Mouse (Mus musculus) retina, adult 2 months (tissue): ENCODE results near the gene 6030458C11Rik.

Source experiments
- DNase-seq: peaks from one replicate; pipeline ENCODE4 v3.0.0-alpha.2; 2012; ENCODE audit warnings: low read depth, low spot score

The 6030458C11Rik gene

GRCm38 (mm10) chr15:12824197-12824952 lies at the start of gene 6030458C11Rik, which contains the start of gene Drosha:
Gene 6030458C11Rik (minus strand): TSS chr15:12824649.
Gene Drosha (plus strand): TSS chr15:12824815.
- peak; percentile 99 for DNase-seq

GRCm38 (mm10) chr15:12867269-12867668 lies 42.8 kb upstream of the 6030458C11Rik start:
- DNase-seq = no peak

GRCm38 (mm10) chr15:12865595-12866314 lies 41.3 kb upstream of the 6030458C11Rik start:
- DNase-seq = no peak

- DNase-seq = no peak
Measured at GRCm38 (mm10) chr15:12863669-12864068, 39.2 kb upstream of the 6030458C11Rik start.

- DNase-seq = no peak
Measured at GRCm38 (mm10) chr15:12862061-12862460, 37.6 kb upstream of the 6030458C11Rik start.

- no peak for DNase-seq
Measured at GRCm38 (mm10) chr15:12858645-12859044, 34.2 kb upstream of the 6030458C11Rik start.

GRCm38 (mm10) chr15:12857840-12858516 lies 33.5 kb upstream of the 6030458C11Rik start:
- no peak for DNase-seq

- DNase-seq = no peak
Measured at GRCm38 (mm10) chr15:12856780-12857179, 32.3 kb upstream of the 6030458C11Rik start.

GRCm38 (mm10) chr15:12853471-12853870 lies 29.0 kb upstream of the 6030458C11Rik start:
- DNase-seq = no peak

GRCm38 (mm10) chr15:12849373-12849772 lies 24.9 kb upstream of the 6030458C11Rik start:
- no peak for DNase-seq

GRCm38 (mm10) chr15:12848196-12848975 lies 23.9 kb upstream of the 6030458C11Rik start:
- DNase-seq = no peak

- no peak for DNase-seq
Measured at GRCm38 (mm10) chr15:12842833-12843232, 18.4 kb upstream of the 6030458C11Rik start.

- no peak for DNase-seq
Measured at GRCm38 (mm10) chr15:12840737-12841136, 16.3 kb upstream of the 6030458C11Rik start.

GRCm38 (mm10) chr15:12834231-12834630 lies 9.8 kb upstream of the 6030458C11Rik start:
- DNase-seq = no peak

GRCm38 (mm10) chr15:12833385-12833784 lies 8.9 kb upstream of the 6030458C11Rik start:
- no peak for DNase-seq

- DNase-seq = no peak
Measured at GRCm38 (mm10) chr15:12832599-12832998, 8.2 kb upstream of the 6030458C11Rik start.

GRCm38 (mm10) chr15:12829878-12830277 lies 5.4 kb upstream of the 6030458C11Rik start:
- DNase-seq = no peak

GRCm38 (mm10) chr15:12825408-12825807 lies 959 bp upstream of the 6030458C11Rik start:
- DNase-seq = no peak

GRCm38 (mm10) chr15:12824965-12825364 lies 516 bp upstream of the 6030458C11Rik start:
- no peak for DNase-seq

GRCm38 (mm10) chr15:12823455-12824119 lies 862 bp downstream of the 6030458C11Rik start:
- no peak for DNase-seq
